Mouse (Mus musculus): ENCODE data around the gene Znrf2. TPM values are rescaled to one million over a fixed set of nuclear protein-coding genes. Genes with fewer than 3 reads are reported as not detected.

The Znrf2 gene
- total RNA-seq, 2 experiments from 2014 or later = 13.1 to 13.6 TPM

DNA sequence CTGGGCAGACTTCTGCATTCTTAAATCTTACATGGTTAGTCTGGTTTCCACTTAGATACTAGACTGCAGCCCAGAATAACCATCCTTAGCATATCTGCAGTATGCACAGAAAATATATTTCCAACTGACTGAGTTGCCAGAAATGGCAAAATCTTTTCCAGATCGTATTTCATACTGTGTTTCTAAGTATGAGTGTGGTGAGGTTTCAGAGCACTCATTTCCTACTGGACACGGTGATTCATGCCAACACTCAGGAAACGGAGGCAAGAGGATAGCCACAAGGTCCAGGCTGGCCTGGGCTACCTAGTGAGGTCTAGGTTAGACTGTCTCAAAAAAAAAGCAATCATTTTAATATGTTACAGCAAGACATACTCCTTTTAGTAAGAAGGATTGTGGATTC, 74.7 kb downstream of the Znrf2 start:
- no peak for DNase-seq
- intact Hi-C loops (cut with DNase I) = no loop called here

DNA sequence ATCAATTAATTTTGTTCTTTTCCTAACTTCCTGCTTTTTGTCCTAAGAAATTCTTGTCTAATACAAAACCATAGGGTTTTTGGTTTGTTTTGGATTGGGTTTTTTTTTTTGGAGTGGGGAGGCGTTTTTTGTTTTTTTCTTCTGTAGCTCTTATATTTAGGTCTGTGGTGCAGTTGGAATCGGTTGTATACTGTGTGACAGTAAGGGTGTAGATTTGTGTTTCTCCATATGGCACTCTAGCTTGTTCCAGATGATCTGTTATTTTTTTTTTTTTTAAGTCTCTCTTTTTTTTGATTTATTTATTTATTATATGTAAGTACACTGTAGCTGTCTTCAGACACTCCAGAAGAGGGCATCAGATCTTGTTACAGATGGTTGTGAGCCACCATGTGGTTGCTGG, 83.5 kb downstream of the Znrf2 start:
- DNase-seq = no peak
- intact Hi-C loops (cut with DNase I) = no loop called here

DNA sequence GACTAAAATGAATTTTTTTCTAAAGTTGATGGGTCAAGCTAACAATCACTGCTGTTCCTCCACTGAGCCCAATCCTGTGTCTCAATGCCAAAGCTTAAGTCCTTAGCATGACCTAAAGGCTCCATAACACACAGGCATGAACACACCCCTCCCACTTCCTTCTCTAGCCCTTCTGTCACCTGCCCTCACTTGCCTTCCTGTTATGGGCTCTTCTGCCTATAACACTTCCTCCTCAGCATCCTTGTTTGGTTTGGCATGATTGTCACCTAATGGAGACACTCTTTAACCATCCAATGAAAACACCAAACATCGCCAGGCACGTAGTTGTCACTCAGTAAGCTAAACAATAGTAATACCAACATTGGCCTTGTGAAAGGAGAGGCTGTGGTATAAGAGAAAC, 85.8 kb downstream of the Znrf2 start:
- no peak for DNase-seq
- intact Hi-C loops (cut with DNase I) = no loop called here

DNA sequence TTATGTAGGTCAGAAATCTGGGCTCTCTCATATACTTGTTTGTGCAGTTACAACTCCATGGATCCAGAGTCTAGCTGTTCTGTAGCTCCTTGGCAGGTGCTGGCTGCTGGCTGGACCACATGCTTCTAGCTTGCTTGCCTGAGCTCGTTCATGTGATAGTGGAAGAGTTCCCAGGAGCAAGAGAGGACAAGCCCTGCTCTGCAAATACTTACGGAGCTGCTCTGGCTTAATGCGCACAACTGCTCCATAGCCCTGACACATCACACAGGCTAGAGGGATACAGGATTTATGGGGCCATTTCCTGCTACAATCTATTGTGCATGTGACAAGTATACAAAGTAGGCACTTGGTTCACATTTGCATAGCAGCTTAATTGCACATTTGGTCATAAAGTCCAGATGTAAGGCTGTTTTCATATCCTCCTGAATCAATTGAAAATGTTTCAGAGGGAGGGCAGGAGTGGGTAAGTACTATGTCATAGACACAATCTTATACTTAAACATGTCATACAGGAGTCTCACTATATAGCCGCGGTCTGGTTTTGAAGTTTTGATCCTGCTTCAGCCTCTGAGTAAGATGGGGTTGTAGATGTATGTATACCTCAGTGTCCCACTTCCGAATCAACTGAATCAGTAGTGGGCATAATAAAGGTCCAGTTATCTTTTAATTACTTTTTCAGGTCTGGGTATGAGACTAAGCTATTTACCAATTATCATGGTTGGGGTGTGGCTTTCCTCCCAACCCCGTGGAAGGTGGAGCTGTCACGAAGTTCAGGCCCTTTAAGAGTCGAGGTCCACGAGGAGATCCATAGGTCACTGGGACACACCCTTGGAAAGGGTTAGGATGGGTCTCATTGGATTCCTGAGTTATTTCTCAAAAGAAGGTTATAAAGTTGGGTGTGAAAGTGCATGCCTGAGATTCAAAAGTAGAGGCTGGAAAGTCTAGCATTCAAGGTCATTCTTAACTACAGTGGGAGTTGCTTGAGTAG, 89.6 kb downstream of the Znrf2 start:
- intact Hi-C loops (cut with DNase I) = loop anchor here (5.0 kb wide), 1 partner anchor 89 kb away; the partner anchor contains the start of gene Znrf2
- peak; percentile 28 to 50 for DNase-seq

DNA sequence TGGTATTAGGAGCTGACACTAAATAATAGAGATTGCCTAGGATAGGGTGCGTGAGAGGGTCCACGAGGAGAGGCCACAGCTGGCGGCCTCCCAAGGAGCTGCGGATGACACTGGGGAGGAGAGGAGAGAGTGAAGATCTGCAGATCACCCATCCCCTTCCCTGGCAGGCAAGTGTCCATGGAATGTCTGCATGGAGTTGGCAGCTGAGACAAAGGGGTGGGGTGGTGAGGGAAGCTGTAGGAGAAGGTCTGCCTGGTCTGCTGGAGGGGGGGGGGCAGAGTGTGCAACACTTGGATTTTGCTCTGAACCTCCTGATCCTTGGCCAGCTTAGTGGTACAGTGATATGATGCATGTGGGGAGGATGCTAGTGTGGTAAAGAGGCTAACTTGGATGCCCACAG, 98.3 kb downstream of the Znrf2 start:
- no peak for DNase-seq
- intact Hi-C loops (cut with DNase I) = loop anchor here (5.0 kb wide), 4 partner anchors 77 to 252 kb away; partner anchors contain the start of gene Ggct

DNA sequence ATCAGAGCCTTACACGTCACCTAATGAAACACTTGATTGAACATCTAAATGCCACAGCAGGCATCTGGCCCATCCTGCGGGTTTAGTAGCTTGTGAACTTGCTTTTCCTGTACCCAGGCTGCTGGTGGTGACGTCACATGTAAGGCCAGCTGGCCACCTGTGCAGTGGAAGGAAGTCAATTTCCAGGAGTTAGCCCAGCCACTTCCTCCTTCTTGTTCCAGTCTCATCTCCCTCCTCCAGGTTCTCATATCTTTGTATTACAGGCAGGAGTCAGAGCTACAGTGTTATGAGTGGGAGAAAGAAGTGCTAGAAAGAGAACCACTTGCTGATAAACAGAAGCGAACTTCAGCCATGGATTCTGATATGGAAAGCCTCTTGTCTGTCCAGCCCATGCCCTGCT, 99.4 kb downstream of the Znrf2 start:
- intact Hi-C loops (cut with DNase I) = loop anchor here (2.0 to 5.0 kb wide), 5 partner anchors 53 to 251 kb away; partner anchors contain the start of gene Ggct
- no peak for DNase-seq

DNA sequence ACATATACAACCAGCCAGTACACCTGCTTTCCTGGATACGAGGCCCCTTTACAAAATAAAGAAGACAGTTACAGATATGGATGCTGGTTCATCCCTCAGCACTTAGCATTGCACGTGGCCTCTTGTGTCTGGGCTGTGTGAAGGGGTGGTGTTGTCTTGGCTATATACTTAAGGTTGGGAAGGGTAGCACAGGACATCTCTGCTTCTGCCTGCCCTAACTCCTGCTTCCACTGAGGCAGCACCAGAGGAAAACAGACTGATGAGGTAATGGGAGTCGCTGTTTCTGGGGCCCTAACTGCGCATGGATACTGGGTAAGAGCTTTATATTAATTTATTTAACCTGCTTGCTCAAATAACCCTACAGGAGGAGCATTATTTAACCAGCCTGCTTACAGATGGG, 100.2 kb downstream of the Znrf2 start:
- DNase-seq = no peak
- intact Hi-C loops (cut with DNase I) = loop anchor here (2.0 to 5.0 kb wide), 5 partner anchors 52 to 250 kb away; partner anchors contain the start of gene Ggct

DNA sequence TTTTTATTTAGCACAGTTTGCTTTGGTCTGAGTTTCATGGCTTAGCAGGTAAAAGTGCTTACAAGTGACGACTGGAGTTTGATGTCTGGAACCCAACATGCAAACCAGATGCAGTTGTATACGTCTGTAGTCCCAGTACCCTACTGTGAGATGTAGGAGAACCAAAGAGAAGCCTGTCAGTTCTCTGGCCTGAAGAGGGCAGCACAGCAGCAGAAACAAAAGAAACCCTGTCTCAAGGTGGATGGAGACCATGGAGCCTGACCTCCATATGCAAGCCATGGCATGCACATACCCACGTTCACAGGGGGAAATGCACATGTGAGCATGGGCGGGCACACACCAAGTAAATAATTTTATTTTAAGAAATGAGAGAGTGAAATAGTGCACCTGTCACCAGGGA, 100.8 kb downstream of the Znrf2 start:
- DNase-seq = peak in 1 of 2 experiments; percentile 37
- intact Hi-C loops (cut with DNase I) = loop anchor here (2.0 to 5.0 kb wide), 5 partner anchors 51 to 250 kb away; partner anchors contain the start of gene Ggct

DNA sequence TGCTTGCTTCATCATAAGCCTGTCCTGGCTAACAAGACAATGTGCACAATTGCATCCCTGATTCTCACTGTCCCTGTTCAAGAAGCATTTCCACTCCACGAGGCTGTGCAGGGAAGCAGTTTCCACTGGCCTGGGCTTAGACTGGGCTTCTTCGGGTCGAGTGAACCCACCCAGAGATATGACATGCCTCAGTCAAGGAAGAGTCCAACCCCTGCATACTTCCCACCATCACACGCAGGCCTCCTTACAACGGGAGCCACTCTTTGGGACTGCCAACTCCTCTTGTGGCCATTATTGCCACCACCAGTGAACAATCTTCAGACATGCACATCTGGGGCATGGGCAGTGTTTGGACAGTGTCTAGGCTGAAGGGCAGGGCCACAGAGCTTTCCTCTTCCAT, 101.8 kb downstream of the Znrf2 start:
- DNase-seq = no peak
- intact Hi-C loops (cut with DNase I) = loop anchor here (5.0 kb wide), 4 partner anchors 74 to 249 kb away; partner anchors contain the start of gene Ggct

DNA sequence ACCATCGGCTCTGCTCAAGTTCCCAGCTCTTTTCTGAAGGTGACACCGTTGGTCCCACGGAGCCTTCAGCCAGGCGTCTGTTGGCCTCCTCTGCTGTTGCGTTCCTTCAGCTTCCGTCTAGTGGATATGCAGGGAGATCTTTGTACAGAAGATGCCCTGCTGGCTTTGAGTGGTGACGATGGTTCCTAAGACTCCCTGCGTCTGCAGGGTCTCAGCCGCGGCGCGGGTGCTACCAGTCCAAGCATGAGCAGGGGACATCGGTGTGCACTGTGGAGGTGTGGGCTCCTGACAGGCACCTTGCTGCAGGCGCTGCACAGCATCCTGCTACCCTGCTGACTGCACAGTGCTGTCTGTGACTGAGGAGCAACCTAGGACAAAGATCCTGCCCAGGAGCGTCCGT, 107.8 kb downstream of the Znrf2 start:
- DNase-seq = no peak
- intact Hi-C loops (cut with DNase I) = no loop called here

DNA sequence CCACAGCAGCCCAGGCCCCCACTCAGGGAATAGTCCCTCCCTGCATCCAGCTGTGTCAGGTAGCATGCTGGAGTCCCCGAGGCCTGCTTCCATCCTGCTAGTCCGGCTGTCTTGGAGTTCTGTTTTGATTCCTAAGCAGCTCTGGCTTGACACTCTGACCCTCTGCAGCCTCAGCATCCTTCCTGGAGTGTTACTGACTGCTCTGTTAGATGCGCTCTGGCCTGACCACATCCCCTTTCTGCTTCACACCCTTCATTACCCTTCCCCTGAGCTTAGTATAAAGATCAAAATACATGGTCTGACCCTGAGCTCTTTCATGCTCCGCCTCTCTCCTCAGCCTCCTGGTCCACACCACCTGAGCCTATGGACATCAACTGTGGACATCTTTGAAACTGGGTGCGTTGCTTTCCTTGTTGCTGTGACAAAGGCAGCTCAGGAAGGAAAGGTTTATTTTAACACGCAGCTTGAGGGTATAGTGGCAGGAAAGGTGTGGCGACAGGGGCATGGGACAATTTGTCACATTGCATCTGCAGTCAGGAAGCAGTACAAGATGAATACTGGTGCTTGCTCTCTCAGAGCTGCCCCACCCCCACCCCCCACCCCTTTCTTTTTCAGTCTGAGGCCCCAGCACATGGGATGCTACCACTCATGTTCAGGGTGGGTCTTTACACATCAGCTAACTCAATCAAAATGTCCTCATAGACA, 109.2 kb downstream of the Znrf2 start:
- no peak for DNase-seq
- intact Hi-C loops (cut with DNase I) = no loop called here

DNA sequence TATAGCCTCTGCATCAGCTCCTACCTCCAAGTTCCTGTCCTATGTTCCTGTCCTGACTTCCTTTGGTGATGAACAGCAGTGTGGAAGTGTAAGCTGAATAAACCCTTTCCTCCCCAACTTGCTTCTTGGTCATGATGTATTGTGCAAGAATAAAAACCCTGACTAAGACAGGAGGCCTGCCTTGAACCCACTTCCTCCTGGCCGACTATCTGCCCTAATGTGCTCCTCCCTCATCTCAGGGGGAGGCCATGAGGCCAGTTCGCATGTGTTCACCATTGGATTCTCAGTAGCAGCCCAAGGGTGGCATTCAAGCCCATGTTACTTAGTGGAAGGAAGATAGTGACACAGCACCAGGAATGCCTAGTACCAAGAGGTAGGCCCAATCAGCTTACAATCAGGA, 110.2 kb downstream of the Znrf2 start:
- intact Hi-C loops (cut with DNase I) = no loop called here
- no peak for DNase-seq

DNA sequence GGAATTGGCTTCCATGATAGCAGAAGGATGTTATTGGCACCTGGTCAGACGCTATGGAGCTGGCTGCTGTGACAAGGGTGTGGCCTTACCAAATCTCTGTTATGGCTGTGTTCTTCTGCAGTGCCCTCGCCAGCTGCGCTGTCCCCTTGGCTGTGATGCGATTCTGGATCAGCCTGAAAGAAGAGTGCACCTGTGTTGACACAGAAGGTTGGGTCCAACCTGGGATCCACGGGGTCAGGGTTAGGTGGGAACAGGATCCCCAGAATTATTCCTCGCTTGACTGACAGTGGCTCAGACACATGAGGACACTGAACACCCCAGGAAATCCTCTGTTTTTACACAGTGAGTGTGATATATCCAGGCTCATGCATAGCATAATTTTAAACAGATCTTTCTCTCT, 111.2 kb downstream of the Znrf2 start:
- no peak for DNase-seq
- intact Hi-C loops (cut with DNase I) = no loop called here

DNA sequence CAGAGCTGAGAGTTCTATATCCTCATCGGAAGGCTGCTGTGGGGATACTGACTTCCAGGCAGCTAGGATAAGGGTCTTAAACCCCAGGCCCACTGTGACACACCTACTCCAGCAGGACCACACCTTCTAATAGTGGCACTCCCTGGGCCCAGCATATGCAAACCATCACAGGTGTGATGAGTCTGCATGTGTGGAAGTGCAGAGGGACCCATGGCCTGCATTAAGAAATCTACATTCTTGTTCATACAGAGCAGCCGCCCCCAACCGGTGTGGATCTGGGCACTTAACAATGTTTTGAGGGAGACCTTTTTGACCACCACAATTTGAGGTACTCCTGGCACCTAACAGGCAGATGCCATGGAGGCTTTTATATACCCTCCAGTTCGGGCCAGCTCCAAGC, 114.9 kb downstream of the Znrf2 start:
- no peak for DNase-seq
- intact Hi-C loops (cut with DNase I) = no loop called here

DNA sequence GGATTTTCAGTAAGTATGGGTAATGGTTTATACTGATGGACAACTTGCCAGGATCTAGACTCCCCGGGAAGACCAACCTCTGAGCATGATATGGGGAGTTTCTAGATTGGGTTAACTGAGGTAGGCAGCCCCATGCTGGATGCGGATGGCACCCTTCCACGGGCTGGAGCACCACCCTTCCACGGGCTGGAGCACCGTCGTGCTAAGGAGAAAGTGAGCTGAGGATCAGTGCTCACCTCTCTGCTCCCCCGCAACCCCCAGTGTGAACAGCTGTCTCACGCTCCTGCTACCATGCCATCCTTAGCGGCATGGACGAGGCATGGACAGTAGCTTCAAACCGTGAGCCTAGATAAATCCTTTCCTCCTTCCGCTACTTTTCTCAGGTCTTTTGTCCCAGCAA, 115.8 kb downstream of the Znrf2 start:
- intact Hi-C loops (cut with DNase I) = no loop called here
- DNase-seq = no peak

DNA sequence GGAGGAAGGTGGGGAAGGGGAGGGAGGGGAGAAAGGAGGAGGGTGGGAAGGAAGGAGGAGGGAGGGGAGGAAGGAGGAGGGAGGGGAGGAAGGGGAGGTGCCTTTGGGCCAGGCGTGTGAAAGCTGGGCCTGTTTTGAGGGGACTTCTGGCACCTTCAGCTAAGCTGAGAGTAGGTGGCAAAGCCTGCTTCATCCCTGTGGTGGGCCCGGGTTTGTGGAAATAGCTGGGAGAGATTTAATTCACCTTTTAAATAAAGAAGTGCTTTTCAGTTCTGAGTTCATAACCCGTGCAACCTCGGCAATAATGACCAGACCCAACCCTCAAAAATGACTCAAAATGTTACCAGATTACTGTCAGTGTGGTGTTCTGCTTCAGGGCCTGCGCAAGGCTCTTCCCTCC, 116.5 kb downstream of the Znrf2 start:
- DNase-seq = no peak
- intact Hi-C loops (cut with DNase I) = no loop called here

DNA sequence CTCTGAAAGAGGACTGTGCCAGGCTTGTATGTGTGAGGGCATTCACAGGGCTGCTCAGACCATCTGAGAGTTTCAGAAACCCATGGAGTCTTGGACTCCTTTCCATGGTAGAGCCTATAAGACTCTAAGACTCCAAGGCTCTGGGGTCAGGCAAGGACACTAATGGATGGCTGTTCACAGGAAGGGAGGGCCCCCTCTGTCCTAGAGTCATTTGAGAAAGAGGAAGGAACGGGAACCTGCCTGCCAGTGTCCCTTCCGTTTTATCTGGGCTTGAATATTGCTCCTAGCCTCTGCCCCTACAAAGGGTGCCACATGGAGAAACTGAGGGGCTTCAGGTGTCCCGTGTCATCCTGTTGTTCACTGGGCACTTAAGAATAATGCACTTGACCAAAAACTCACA, 117.2 kb downstream of the Znrf2 start:
- intact Hi-C loops (cut with DNase I) = loop anchor here (2.0 kb wide), 1 partner anchor 71 kb away; no protein-coding TSS in a partner anchor
- DNase-seq = no peak

DNA sequence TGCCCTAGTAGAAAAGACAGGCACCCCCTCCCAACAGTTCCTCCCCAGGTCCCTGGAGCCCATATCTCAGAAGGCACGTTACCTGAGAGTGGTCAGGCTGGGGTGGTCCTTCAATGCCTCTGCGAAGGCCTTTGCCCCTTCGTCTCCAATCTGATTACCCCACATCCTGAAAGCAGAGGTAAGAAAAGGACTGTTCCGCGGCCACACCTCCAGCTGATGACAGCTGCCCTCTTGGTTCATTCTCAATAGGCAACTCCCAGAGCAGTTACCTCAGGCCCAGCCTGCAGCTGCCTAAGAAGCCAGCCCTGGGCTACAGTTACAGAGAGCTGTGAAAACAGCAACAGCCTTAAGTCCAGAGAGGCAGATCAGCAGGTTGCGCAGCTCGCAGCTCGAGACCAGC, 117.6 kb downstream of the Znrf2 start:
- intact Hi-C loops (cut with DNase I) = loop anchor here (2.0 kb wide), 1 partner anchor 70 kb away; no protein-coding TSS in a partner anchor
- no peak for DNase-seq

DNA sequence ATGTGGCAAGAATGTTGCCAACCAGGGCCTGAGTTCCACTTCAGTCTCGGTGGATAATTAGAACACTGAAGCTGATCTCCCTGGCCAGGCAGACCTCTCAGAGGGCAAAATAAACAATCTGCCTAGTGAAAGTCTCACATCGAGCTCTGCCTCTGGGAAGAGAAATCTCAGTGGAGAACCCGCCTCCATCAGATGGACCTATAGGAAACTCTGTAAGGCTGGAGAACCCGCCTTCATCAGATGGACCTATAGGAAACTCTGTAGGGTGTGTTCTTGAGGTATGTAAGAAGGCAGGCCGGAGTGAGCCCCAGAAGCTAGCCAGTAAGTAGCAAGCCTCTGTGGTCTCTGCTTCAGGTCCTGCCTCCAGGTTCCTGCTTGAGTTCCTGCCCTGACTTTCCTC, 118.2 kb downstream of the Znrf2 start:
- DNase-seq = peak in 1 of 2 experiments; percentile 6
- intact Hi-C loops (cut with DNase I) = loop anchor here (2.0 kb wide), 1 partner anchor 70 kb away; no protein-coding TSS in a partner anchor

DNA sequence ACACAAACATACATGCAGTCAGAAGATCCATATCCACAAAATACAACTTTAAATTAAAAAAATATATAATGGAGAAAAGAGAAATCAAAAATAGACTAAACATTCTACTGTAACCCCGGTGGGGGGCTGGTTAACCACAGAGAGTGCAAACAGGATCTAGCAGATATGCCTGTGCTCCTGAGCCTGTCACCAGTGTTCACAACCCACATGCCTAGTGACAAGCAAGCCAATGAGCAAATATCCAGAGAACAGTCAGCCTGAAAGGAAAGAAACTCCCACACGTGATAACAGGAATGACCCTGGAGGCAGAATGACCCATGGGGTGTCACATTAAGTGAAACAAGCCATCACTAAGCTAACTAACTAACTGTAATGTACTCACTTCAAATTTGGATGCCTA, 119.8 kb downstream of the Znrf2 start:
- no peak for DNase-seq
- intact Hi-C loops (cut with DNase I) = no loop called here

DNA sequence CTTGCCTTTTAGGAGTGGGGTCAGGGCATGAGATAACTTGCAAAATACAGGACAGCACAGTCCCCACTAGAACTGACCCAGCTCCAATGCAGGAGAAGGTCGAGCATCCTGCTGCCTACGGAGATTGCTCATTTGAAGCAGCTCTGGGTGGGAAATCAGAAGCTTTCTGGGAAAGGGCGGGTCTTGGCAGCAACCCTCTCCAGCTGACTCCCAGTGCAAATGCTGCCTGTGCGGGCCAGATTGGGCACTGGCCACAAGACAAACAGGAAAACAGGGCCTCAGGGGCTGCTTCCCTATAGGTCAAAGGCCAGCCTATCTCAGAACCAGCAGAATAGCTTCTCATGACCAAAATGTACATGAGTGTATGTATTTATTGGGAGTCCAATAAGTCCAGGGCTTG, 122.9 kb downstream of the Znrf2 start:
- intact Hi-C loops (cut with DNase I) = no loop called here
- DNase-seq = peak in 1 of 2 experiments; percentile 53

All from gastrocnemius, postnatal 36 days (tissue).